Mouse (Mus musculus) embryo, embryonic 11.5 days (tissue): ENCODE data around the gene Slc12a9.

Experiments used
- DNase-seq: peaks from one replicate; pipeline ENCODE4 v3.0.0-alpha.2; 2012; ENCODE audit warnings: low read depth, low spot score

The Slc12a9 gene

DNA sequence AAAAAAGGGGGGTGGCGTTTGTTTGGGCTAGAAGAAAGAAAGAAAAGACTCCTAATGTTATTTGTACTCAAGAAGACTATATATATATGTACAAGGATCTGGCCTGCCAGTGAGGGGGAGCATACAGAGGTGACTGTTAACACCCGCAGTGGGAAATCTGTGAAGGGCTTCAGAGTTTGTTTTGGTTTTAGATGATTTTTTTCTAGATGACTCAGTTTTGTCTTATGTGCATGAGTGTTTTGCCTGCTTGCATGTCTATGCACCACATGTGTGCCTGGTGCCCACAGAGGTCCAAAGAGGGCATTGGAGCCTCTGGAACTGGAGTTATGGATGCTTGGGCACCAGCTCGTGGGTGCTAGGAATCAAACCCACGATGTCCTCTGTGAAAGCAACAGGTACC is 13.6 kb upstream of the Slc12a9 start:
- DNase-seq: no peak

DNA sequence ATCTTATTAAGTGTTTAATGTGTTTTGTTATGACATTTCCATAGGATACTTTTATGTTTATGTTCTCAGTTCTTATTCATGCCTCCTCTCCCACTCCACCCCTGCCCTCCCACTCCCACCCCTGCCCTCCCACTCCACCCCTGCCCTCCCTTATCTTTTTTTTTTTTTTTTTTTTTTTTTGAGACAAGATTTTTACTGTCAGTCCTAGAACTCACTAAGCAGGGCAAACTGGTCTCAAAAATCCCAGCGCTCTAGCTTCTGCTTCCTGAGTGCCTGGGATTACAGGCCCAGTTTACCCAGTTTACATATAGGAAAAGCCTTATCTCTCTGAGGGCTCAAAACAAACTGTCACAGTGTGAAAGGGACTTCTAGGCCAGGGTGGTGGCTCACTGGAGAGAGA is 13.0 kb upstream of the Slc12a9 start:
- no peak for DNase-seq

DNA sequence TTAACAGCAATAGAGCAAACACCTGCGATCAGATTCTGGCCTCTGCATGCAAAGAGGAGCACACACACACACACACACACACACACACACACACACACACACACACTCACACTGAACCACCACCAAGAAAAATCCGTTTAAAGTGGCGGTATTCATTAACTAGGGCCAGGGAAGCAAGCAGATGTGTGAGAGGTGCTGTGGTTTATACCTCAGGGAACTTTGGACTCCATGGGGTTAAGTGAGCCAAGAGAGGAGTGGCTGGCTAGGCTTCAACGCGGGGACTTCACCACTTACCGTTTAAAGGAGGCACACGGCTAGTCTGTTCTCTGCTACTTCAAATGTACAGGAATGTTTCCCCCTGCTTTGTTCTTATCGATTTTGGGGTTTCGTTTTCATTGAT is 12.4 kb upstream of the Slc12a9 start:
- DNase-seq: no peak

DNA sequence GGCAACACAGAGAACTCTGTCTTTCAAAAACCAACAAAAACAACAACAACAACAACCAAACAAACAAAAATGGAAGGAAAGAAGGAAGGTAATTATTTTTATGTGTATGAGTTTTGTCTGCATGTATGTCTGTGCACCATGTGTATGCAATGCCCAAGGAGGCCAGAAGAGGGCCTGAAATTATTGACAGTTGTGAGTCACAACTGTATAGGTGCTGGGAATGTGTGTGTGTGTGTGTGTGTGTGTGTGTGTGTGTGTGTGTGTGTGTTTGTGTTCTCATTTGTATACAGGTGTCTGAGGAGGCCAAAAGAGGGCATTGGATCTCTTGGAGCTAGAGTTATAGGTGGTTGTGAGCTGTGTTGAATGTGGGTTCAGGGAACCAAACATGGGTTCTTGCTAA is 10.5 kb upstream of the Slc12a9 start:
- no peak for DNase-seq

DNA sequence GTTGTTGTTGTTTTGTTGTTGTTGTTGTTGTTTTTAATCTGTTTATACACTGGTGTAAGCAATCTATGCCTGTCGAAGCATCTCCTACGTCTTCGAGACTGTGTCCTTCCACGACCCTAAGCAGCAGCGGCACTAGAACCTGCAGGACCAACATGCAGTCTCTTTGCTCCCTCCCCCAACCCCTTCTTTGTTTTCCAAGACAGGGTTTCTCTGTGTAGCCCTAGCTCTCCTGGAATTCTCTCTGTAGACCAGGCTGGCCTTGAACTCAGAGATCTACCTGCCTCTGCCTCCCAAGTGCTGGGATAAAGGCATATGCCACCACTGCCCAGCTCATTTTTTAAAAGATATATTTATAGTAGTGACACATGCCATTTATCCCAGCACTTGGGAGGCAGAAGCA is 10.0 kb upstream of the Slc12a9 start:
- no peak for DNase-seq

DNA sequence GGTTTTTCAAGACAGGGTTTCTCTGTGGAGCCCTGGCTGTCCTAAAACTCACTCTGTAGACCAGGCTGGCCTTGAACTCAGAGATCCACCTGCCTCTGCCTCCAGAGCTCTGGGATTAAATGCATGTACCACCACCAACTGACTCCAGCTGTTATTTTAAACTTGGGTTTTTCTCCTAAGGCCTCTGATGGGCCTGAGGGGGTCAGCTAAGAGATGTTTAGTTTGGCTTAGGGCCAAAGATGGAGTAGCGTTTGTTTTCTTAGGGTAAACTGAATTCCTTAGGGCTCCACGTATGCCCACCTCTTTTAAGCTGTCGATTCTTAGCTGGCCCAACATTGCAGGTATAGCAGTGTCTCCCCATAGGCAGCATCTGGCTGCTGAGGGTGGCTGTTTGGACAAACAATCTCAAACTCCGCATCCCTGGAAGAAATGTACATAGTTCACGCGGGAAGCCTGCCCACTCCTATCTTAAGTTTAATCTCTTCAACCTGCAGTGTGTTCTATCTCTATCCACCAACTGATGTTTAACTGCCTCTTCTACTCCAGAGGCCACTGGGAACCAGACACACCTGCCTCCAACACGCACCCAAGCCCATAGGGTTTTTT is 9.1 kb upstream of the Slc12a9 start:
- no peak for DNase-seq

DNA sequence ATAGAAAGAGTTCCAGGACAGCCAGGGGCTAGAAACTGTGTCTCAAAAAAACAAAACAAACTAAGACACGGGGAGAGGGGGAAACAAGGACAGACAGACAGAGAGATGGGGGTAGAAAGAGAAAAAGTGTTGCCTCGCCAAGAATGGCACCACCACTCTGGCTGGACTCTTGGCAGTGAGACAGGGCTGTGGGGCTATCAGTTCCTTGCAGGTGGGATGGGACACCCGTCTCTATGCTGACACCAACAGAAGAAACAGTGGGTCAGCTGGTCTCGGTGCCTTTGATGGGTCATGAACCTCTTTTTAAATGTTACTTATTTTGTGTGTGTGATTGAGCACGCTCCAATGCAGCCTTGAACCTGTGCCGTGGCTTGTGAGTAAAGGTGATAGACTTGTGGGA is 6.8 kb upstream of the Slc12a9 start:
- DNase-seq: no peak

DNA sequence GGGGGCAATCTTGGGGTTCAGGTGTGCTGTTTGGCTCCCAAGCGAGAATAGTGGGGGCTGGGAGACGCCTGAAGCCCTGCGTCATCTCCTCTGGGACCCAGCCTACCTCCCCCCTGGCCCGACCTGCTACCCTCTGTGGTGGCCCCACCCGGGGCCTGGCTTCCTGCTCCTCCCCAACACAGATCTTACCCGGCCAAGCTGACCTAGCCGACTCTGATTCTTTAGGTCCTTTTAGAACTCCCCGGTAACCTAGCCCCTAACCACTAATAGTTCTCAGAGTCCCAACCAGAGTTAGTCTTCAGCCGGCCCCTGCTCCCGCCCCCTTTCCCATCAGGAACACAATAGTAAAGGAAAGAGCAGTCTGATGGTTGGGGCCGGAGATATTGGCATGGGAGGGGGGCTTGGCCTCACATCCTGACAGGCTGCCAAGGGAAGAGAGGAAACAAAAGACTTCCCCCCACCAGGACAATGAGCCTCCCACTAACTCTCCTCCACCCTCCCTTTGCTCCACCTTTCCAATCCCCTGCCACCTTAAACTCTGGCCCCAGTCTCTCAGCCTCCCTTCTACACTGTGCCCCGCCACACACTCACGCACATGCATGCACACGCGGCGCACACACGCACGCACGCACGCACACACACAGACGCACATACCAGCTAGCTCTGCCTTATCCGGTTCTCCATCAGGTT is 6.0 kb upstream of the Slc12a9 start:
- DNase-seq: no peak

DNA sequence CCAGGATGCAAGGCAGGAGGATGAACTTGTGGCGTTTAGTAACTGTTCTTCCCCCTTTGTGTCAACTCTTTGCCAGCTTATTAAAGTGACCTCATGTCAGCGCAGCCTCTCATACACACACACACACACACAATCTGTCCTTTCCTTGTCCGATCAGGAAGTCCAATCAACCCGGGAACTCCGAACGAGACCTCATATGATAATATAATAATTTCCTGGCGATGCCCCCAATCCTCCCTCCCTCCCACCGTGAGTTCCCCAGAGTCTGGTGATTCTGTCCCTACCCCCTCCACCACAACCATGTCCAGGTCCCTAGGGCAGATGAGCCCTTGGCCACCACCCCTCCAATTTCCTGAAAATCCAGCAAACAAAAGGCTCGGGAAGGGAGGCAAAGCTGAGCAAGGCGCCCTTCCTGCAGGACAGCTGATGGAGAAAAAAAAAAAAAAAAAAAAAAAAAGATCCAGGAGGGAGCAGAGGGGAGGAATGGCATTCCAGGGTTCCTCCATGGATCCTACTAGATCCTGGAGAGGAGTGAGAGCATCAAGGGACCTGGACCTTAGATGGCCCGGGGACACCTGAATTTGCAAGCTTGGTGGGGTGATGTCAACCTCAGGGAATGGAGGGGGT is 5.4 kb upstream of the Slc12a9 start:
- no peak for DNase-seq

DNA sequence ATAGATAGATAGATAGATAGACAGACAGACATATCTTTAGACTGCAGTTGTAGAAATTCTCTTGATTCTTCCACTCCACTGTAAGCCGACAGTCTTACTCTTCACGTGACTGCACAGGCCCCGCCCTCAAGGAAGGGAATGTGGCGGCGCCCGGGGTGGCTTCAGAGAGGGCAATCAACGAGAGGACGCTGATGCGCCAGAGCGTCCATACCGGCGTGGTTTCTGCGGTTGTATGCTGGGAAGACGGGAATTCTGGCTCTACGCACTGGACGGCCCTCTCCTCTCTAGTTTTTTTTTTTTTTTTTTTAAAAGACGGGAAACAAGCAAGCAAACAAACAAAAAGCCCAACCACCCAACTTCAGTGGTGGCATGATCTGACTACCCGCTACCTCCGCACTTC is 4.9 kb upstream of the Slc12a9 start:
- DNase-seq: peak; percentile 72

DNA sequence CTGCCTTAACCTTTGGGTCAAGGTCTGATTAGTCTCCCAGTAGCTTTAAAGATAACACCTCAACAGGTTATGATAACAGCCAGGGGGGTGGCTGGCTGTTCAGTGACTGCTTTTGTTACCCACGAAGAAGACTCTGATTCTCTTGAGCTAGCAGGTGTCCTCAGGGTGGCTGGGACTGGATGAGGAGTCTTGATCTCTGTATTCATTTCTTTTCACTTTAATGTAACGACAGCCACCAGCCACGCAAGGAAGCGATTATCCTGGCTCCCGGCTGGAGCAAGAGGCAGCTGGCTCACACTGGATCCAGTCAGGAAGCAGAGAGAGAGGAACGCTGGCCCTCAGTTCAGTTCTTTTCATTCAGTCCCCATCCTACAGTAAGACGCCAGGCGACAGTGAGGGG is 3.8 kb upstream of the Slc12a9 start:
- DNase-seq: no peak

DNA sequence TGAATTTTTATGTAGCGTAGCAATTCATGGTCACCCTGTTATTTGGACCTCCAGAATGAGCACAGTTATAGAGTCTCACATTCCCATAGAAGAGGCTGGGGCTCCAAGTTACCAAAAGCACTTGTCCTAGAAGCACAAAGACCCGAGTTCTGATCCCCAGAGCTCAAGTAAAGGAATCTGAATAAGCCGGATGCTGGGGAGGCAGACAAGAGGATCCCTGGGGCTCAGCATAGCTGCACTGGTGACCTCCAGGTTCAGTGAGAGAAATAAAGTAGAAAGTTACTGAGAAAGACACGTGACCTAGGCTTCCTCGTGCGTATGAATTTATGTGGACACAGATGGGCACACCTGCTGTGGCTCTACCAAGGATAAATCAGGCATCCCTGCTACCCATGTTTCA is 1.7 kb upstream of the Slc12a9 start:
- DNase-seq: no peak

DNA sequence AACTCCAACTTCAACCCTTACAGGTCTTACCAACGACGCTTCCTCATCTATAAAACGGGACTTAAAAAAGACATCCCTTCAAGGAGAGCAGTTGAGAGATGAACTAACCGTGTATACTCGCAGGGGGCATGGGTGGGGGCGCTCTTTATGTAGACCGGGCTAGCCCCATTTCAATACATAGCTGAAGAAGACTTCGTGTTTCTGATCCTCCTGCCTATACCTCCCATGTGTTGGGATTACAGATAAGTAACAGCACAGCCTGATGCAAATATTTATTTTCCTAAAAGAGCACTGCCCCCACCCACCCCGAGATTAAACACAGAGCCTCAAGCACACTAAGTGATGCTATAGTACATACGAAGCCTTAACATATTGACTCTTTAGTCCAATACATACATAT is 920 bp upstream of the Slc12a9 start:
- no peak for DNase-seq

DNA sequence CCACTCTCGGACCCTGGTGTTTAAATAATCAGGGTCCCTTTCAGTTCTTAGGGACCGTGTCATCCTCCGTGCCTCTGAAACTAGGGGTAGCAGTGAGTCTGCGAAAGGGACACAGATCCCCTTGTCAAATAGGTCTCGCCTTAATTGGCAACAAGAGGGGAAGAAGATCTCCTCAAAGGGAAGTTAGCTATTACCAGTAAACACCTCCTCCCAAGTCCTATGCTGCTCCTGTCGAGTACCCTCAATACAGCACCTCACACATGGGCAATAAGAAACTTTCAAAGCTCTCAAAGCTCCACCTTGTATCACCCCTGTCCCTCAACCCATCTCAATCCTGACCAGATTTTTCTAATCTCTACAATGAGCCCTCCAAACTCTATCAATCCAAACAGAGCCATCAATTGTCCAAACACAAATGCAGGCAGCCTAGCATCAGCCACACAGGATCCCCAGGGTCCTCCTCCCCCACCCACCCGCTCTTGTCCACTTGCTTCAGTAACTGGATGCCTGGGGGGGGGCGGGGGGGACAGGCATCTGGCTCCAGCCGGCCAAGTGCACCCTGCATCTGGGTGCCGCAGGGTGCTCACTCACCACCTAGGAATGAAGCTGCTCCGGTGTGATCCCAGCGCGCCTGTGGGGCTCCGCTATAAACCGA is 413 bp downstream of the Slc12a9 start:
- no peak for DNase-seq

DNA sequence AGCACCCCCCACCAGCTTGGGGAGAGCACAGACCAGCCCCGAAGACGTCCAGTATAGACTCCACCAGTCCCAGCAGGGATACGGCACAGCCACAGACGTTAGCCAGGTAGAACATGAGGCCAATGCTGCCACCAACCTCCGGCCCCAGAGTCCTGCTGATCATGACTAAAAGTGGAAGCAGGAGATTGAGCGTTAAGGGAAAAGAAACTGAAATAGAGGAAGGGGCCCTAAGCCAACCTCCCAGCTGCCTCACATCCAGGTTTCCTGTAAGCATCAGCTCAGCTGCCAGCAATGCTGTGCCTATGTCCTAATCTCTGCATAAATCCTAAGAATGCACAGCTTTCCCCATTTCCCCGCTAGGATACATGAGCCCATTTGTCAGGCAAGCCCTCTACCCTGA is 2.5 kb downstream of the Slc12a9 start:
- DNase-seq: no peak

DNA sequence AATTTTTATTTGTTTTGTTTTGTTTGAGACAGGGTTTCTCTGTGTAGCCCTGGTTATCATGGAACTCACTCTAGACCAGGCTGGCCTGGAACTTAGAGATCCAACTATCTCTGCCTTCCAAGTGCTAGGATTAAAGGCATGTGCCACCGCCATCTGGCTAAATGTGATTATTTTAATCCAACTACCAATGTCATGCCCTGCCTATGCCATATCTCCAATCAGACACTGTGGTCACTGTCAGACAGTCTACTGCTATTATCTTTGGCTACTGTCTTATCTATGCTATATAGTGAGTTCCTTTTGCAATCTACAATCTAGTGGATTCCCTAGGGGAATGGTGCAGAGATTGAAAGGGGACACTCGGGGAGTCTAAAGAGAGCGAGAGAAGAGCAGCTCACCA is 12.4 kb downstream of the Slc12a9 start:
- no peak for DNase-seq

DNA sequence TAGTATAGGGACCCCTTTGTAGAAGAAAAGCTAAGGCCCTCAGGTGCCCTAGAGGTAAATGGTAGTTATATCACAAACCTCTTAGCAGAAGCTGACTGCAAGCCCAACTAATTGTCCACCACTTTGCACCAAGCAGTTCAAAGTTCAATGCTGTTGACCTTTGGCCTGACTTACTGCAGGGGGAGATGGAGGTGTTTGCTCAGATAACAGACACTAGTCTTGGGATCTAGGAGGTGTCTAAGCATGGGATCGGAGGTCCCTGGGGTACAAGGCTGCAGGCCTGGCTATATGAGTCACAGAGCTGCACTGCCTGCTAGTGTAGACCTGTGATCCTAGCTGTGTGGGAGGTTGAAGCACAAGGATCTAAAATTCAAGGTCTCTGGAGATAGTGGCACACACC is 14.8 kb downstream of the Slc12a9 start:
- no peak for DNase-seq

DNA sequence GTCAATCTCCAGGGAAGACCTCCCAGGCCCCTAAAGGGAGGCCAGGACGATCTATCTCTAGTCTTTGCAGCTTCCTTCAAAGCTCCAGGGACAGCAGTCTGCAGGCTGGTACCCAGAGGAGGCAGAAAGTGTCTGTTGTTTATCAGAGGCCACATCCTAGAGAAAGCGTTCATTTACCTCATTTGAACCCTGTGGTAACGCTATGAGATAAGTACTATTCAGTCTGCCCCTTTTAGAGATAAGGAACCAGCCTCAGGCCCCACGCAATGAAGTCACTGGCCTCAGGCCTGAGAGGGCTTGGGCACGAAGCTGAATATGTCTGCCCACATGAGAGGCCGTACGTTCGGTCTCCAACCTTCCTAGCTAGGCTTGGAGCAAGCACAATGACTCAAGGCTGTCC is 16.0 kb downstream of the Slc12a9 start:
- DNase-seq: no peak

DNA sequence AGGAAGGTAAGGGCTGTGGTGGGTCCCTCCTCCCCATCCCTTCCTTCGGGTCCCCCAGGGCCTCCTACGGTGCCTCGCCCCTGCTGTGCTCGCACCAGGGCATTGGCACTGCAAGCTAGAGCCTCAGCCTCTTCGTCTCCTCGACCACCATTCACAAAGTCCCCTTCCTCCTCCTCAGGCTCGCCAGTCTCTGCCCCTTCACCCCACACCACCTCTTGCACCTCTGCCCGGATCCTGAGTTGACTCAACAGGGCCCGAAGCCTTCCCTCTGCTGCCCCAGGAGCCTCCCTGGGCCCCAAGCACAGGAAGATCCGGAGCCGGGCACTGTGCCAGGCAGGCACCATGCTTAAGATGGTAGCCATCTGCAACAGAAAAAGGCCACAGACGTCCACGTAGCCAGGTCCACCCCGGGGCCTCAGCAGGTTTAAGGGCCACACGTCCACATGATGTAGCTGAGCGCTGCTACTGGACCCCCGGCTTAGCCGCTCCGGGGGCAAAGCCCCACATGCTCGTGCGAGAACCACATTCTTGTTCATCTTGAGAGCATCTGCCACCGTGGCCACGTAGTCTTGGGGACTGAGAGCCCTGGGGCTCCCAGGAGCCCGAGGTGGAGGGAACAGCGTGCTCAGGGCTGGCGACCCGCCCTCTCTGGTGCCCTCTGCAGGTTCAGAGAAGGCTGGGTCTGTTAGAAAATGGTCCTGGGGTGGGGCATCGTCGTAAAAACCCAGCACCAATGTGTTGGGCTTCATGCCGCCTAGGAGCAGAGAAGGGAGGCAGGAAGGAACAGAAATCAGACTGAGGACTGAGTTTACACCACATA is 18.1 kb downstream of the Slc12a9 start:
- no peak for DNase-seq

DNA sequence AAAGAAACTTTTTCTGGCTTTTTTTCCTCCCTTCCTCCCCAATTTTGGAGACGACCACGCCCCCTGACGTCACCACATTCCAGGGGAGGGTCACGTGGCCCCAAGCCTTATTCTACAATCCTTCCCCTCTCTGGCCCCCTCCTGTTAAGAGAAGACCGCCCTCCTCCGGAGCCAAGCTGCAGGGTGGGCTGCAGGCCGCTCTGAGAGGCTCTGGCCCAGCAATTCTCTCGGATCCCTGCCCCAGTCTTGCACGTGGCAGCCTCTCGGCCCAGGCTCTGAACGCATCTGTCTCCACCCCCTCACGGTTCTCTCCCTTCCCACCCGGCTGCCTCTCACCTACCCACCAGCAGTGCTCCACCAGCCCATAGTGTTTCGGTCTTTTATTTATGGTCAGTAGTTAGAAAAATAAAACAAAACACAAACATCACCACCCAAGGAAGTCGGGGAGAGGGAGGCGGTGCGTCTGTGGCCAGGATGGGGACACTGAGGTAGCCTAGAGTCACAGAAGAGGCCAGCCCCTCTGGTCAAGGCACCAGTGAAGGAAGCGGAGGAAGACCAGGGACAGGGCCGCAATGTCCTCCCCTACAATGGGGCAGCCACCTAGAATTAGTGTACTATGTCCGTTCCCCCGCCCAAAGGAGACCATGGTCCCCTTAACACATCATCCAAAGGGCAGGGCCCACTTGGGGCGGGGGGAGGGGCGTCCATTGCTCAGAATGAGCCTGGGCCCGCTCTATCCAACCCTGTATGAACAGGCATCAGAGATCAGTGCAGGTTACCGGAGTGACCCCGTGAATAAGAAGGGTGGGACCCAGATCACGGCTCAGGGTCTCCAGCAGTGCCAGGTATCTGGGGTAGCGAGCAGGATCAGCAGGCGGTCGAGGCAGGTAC is 19.0 kb downstream of the Slc12a9 start, which contains the start of gene Trip6:
Trip6 (minus strand) TSS at position 212 of the 891 bp plus-strand sequence.
- DNase-seq: peak; percentile 91
